Comparison of ENCODE assay signal across 24 mouse cellular contexts in genomic region chr6:118308586-118308985, GRCm38 (mm10).
A peak's percentile ranks its signal among the peaks of the same experiment; 100 is the strongest.
DNase-seq lines count a peak whose midpoint lies in the region; ATAC-seq and TF ChIP-seq lines count a peak whose summit lies in the region.
"Had no signal": no experiment of that assay in that cellular context is flagged by ENCODE, and none has a peak within 500 bp of the region (broad histone marks: within the 10 kb centered on the region; RNA-seq: fewer than 3 reads in every experiment).

No protein-coding gene starts in this region.

- intact Hi-C loops in heart, postnatal 10 days (cut with DNase I), result no loop called here

- no peak overlapping the region for H3K4me3 ChIP-seq in heart, embryonic 10.5 days
- no peak overlapping the region for H3K4me3 ChIP-seq in stomach, embryonic 16.5 days (replicated peaks; ENCODE audit: low read length)
- H3K4me3 ChIP-seq in stomach, postnatal 0 days (ENCODE audit: low read depth, low read length), result no peak overlapping the region
- H3K4me3 ChIP-seq: embryonic facial prominence, embryonic 12.5 days; embryonic facial prominence, embryonic 15.5 days; hindbrain, embryonic 10.5 days; hindbrain, embryonic 13.5 days; intestine, embryonic 15.5 days had no signal

- H3K36me3 ChIP-seq in heart, embryonic 10.5 days, result no peaks in the 10 kb centered on the region
- no peaks in the 10 kb centered on the region for H3K36me3 ChIP-seq in stomach, embryonic 16.5 days (ENCODE audit: control insufficient read depth, insufficient read depth, low read length)
- H3K36me3 ChIP-seq in stomach, postnatal 0 days (ENCODE audit: control insufficient read depth, insufficient read depth, low read length), result no peaks in the 10 kb centered on the region
- H3K36me3 ChIP-seq: embryonic facial prominence, embryonic 12.5 days; embryonic facial prominence, embryonic 15.5 days; hindbrain, embryonic 10.5 days; hindbrain, embryonic 13.5 days; intestine, embryonic 15.5 days had no signal

- no peaks in the 10 kb centered on the region for H3K9me3 ChIP-seq in heart, embryonic 10.5 days
- no peaks in the 10 kb centered on the region for H3K9me3 ChIP-seq in stomach, embryonic 16.5 days (replicated peaks; ENCODE audit: control insufficient read depth, low read length)
- H3K9me3 ChIP-seq in stomach, postnatal 0 days (ENCODE audit: control insufficient read depth, low read length), result no peaks in the 10 kb centered on the region
- H3K9me3 ChIP-seq: embryonic facial prominence, embryonic 12.5 days; embryonic facial prominence, embryonic 15.5 days; hindbrain, embryonic 10.5 days; hindbrain, embryonic 13.5 days; intestine, embryonic 15.5 days had no signal

- no peak for TF ChIP-seq EP300 in stomach, postnatal 0 days (optimal IDR thresholded peaks at IDR 0.05)

- no peak for TF ChIP-seq CTCF in stomach, postnatal 0 days (IDR thresholded peaks at IDR 0.05; ENCODE audit: low read depth)

- no peak overlapping the region for H3K4me2 ChIP-seq in stomach, embryonic 16.5 days (ENCODE audit: low read depth, low read length)
- H3K4me2 ChIP-seq in stomach, postnatal 0 days (replicated peaks; ENCODE audit: low read depth), result no peak overlapping the region
- H3K4me2 ChIP-seq: embryonic facial prominence, embryonic 12.5 days; embryonic facial prominence, embryonic 15.5 days; hindbrain, embryonic 13.5 days; intestine, embryonic 15.5 days had no signal

- 59% methylated on average over 3 of the region's 3 CpGs for WGBS in heart, embryonic 10.5 days
- 63% methylated on average over 3 of the region's 3 CpGs for WGBS in stomach, embryonic 16.5 days
- 60% methylated on average over 3 of the region's 3 CpGs for WGBS in stomach, postnatal 0 days

- no peak overlapping the region for H3K9ac ChIP-seq in stomach, embryonic 16.5 days (ENCODE audit: low read length)
- no peak overlapping the region for H3K9ac ChIP-seq in stomach, postnatal 0 days (ENCODE audit: low read length)
- H3K9ac ChIP-seq: embryonic facial prominence, embryonic 12.5 days; embryonic facial prominence, embryonic 15.5 days; forebrain, postnatal 0 days; hindbrain, embryonic 13.5 days; intestine, embryonic 15.5 days had no signal

- H3K27me3 ChIP-seq in heart, embryonic 10.5 days (ENCODE audit: insufficient read depth, poor library complexity, severe bottlenecking), result no peaks in the 10 kb centered on the region
- H3K27me3 ChIP-seq in stomach, embryonic 16.5 days (ENCODE audit: control insufficient read depth, insufficient read depth, low read length), result no peaks in the 10 kb centered on the region
- H3K27me3 ChIP-seq in stomach, postnatal 0 days (ENCODE audit: control insufficient read depth, insufficient read depth, low read length), result no peaks in the 10 kb centered on the region
- H3K27me3 ChIP-seq: embryonic facial prominence, embryonic 12.5 days; embryonic facial prominence, embryonic 15.5 days; hindbrain, embryonic 13.5 days; intestine, embryonic 15.5 days had no signal

- no peak overlapping the region for H3K27ac ChIP-seq in heart, embryonic 10.5 days
- no peak overlapping the region for H3K27ac ChIP-seq in stomach, embryonic 16.5 days (ENCODE audit: low read length)
- H3K27ac ChIP-seq in stomach, postnatal 0 days (replicated peaks), result no peak overlapping the region
- H3K27ac ChIP-seq: embryonic facial prominence, embryonic 12.5 days; embryonic facial prominence, embryonic 15.5 days; hindbrain, embryonic 10.5 days; hindbrain, embryonic 13.5 days; intestine, embryonic 15.5 days had no signal

- peak; percentile 59 for DNase-seq in heart, embryonic 10.5 days (ENCODE audit: low spot score)
- no peak for DNase-seq in heart, postnatal 10 days
- no peak for DNase-seq in stomach, postnatal 0 days (ENCODE audit: low spot score)
- peak; percentile 55 for DNase-seq in retina, embryonic 14.5 days (ENCODE audit: low spot score)
- DNase-seq: adrenal gland, adult 8-10 months; adrenal gland, postnatal 25 days; cerebellum, adult 18-20 months; cerebellum, adult 9-10 months; cerebellum, postnatal 14 days; forebrain, postnatal 0 days; gastrocnemius, postnatal 14 days; heart, adult 18-20 months; heart, postnatal 36 days had no signal

- ATAC-seq in stomach, embryonic 16.5 days (ENCODE audit: insufficient read depth, low FRiP score), result peak; percentile 21; the same call in 1 of the 2 replicates
- no peak for ATAC-seq in stomach, postnatal 0 days (ENCODE audit: low FRiP score, low TSS enrichment)
- ATAC-seq in frontal cortex, adult (ENCODE audit: low TSS enrichment), result no peak
- ATAC-seq: activated CD4-positive, CD25-positive, alpha-beta regulatory T cell, adult 4 months; CD4-positive, CD25-positive, alpha-beta regulatory T cell, adult 4 months; forebrain, embryonic 14.5 days; forebrain, postnatal 0 days; hindbrain, embryonic 16.5 days; intestine, embryonic 15.5 days had no signal

- H3K4me1 ChIP-seq in heart, embryonic 10.5 days, result no peaks in the 10 kb centered on the region
- no peaks in the 10 kb centered on the region for H3K4me1 ChIP-seq in stomach, embryonic 16.5 days (ENCODE audit: control insufficient read depth, insufficient read depth, low read length)
- H3K4me1 ChIP-seq in stomach, postnatal 0 days (replicated peaks; ENCODE audit: control insufficient read depth, insufficient read depth), result no peaks in the 10 kb centered on the region
- H3K4me1 ChIP-seq: embryonic facial prominence, embryonic 12.5 days; embryonic facial prominence, embryonic 15.5 days; intestine, embryonic 15.5 days had no signal

Comparison
In these comparisons a context has a peak if more than half of its experiments do, and no peak if none do; other contexts are left out.
1. DNase-seq: peak in heart, embryonic 10.5 days (single experiment) and retina, embryonic 14.5 days (single experiment); none in heart, postnatal 10 days (0 of 2) and stomach, postnatal 0 days (single experiment).